Mouse (Mus musculus): ENCODE measurements at regions not wholly inside any gene's neighbourhood (a gene's known extent, or its start where the extent isn't known, plus 50 kb on each side); places are given as distances from the start of the nearest gene placed in this dataset.

- Histone ChIP-seq H3K9me3 (replicated peaks; ENCODE audit: low read length) (no peaks in the 10 kb centered on the region), H3K27ac (ENCODE audit: insufficient read depth, low read depth) (no peak overlapping the region), H3K79me2 (replicated peaks; ENCODE audit: control insufficient read depth, extremely low read depth, insufficient read depth, poor library complexity, severe bottlenecking) (no peaks in the 10 kb centered on the region), H3K9ac (ENCODE audit: insufficient read depth, low read depth) (no peak overlapping the region), H3K4me1 (ENCODE audit: control insufficient read depth in 1 of 2, insufficient read depth in 2 of 2) (no peaks in the 10 kb centered on the region), H3K27me3 (replicated peaks) (no peaks in the 10 kb centered on the region), H3K36me3 (replicated peaks in 1 of 2; ENCODE audit: control insufficient read depth in 1 of 2, insufficient read depth in 1 of 2, low read length in 1 of 2) (no peaks in the 10 kb centered on the region), H3K4me3 (replicated peaks in 1 of 3; ENCODE audit: low read depth in 2 of 3, low read length in 2 of 3, poor library complexity in 1 of 3) (no peak overlapping the region), H3K4me2 (ENCODE audit: insufficient read depth, low read depth, poor library complexity, severe bottlenecking) (no peak overlapping the region)
- TF ChIP-seq JUN (IDR thresholded peaks at IDR 0.05; ENCODE audit: insufficient read depth, low read depth, low read length) (no peak), POLR2AphosphoS2 (IDR thresholded peaks at IDR 0.05; ENCODE audit: low read depth, low read length) (no peak), EP300 (IDR thresholded peaks at IDR 0.05; ENCODE audit: low read length) (no peak), ELF1 (IDR thresholded peaks at IDR 0.05; ENCODE audit: low read depth, low read length) (no peak), NELFE (IDR thresholded peaks at IDR 0.05; ENCODE audit: low read depth, low read length) (no peak), TCF12 (IDR thresholded peaks at IDR 0.05; ENCODE audit: low read depth, low read length) (no peak), JUND (conservative IDR thresholded peaks at IDR 0.05; ENCODE audit: low read depth, low read length) (no peak), USF1 (IDR thresholded peaks at IDR 0.05; ENCODE audit: low read depth, low read length) (no peak), RCOR1 (conservative IDR thresholded peaks at IDR 0.05; ENCODE audit: low read depth, low read length) (no peak), IRF4 (IDR thresholded peaks at IDR 0.05; ENCODE audit: low read depth, low read length) (no peak), MEF2A (IDR thresholded peaks at IDR 0.05; ENCODE audit: borderline replicate concordance, low read depth, low read length) (no peak), USF2 (conservative IDR thresholded peaks at IDR 0.05; ENCODE audit: low read depth, low read length) (no peak), SIN3A (IDR thresholded peaks at IDR 0.05; ENCODE audit: low read length) (no peak), CHD2 (IDR thresholded peaks at IDR 0.05; ENCODE audit: low read length) (no peak)
- no peak for DNase-seq (ENCODE audit: extremely low read depth)
- dilution Hi-C loops (cut with MboI; ENCODE audit: extremely low pct_ligation_motif_present, extremely low pct_unique_long_range_greater_than_20kb, low sequenced_read_pairs) (no loop called here), in situ Hi-C loops (cut with MboI; ENCODE audit: low pct_ligation_motif_present, low pct_unique_long_range_greater_than_20kb, low sequenced_read_pairs) (no loop called here)
These were observed 75.4 kb upstream of the Fbxl7 start for GRCm38 (mm10) chr15:26970770-26971169.

GRCm38 (mm10) chr15:26993054-26993453, 97.7 kb upstream of the Fbxl7 start:
- no peaks in the 10 kb centered on the region for H3K9me3 ChIP-seq (replicated peaks; ENCODE audit: low read length)
- no peaks in the 10 kb centered on the region for H3K27me3 ChIP-seq (replicated peaks)
- no peak overlapping the region for H3K9ac ChIP-seq (ENCODE audit: insufficient read depth, low read depth)
- no peaks in the 10 kb centered on the region for H3K79me2 ChIP-seq (replicated peaks; ENCODE audit: control insufficient read depth, extremely low read depth, insufficient read depth, poor library complexity, severe bottlenecking)
- dilution Hi-C loops (cut with MboI; ENCODE audit: extremely low pct_ligation_motif_present, extremely low pct_unique_long_range_greater_than_20kb, low sequenced_read_pairs), result no loop called here
- no peaks in the 10 kb centered on the region for H3K36me3 ChIP-seq (replicated peaks in 1 of 2; ENCODE audit: control insufficient read depth in 1 of 2, insufficient read depth in 1 of 2, low read length in 1 of 2)
- H3K4me3 ChIP-seq (replicated peaks in 1 of 3; ENCODE audit: low read depth in 2 of 3, low read length in 2 of 3, poor library complexity in 1 of 3), result no peak overlapping the region
- H3K4me1 ChIP-seq (ENCODE audit: control insufficient read depth in 1 of 2, insufficient read depth in 2 of 2), result no peaks in the 10 kb centered on the region
- no peak overlapping the region for H3K4me2 ChIP-seq (ENCODE audit: insufficient read depth, low read depth, poor library complexity, severe bottlenecking)
- in situ Hi-C loops (cut with MboI; ENCODE audit: low pct_ligation_motif_present, low pct_unique_long_range_greater_than_20kb, low sequenced_read_pairs), result no loop called here
- DNase-seq (ENCODE audit: extremely low read depth), result no peak
- TF ChIP-seq JUND (conservative IDR thresholded peaks at IDR 0.05; ENCODE audit: low read depth, low read length) (no peak), POLR2AphosphoS2 (IDR thresholded peaks at IDR 0.05; ENCODE audit: low read depth, low read length) (no peak), ZKSCAN1 (IDR thresholded peaks at IDR 0.05; ENCODE audit: borderline replicate concordance, low read depth, low read length) (no peak), ZMIZ1 (IDR thresholded peaks at IDR 0.05; ENCODE audit: low read depth, low read length) (no peak), SMC3 (IDR thresholded peaks at IDR 0.05; ENCODE audit: low read depth, low read length) (no peak)
- no peak overlapping the region for H3K27ac ChIP-seq (ENCODE audit: insufficient read depth, low read depth)

All from CH12.LX (cell line).